In the genomic region with DNA sequence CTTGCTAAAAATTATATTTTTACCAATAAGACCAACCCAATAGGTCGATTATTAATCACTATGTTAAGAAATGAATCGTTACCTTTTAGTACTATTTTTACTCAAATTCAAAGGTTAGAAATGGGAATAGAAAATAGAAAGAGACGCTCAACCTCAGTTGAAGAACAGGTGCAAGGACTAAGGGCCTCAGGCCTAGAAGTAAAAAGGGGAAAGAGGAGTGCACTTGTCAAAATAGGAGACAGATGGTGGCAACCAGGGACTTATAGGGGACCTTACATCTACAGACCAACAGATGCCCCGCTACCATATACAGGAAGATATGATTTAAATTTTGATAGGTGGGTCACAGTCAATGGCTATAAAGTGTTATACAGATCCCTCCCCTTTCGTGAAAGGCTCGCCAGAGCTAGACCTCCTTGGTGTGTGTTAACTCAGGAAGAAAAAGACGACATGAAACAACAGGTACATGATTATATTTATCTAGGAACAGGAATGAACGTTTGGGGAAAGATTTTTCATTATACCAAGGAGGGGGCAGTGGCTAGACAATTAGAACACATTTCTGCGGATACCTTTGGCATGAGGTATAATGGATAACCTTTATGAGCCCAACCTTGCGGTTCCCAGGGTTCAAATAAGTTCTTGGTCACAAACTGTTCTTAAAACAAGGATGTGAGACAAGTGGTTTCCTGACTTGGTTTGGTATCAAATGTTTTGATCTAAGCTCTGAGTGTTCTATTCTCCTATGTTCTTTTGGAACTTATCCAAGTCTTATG, we compare ENCODE assay signal across 7 mouse cellular contexts. TPM values are rescaled to one million over a fixed set of nuclear protein-coding genes. Genes with fewer than 3 reads are reported as not detected.
DNase-seq lines count a peak whose midpoint lies in the region; ATAC-seq and TF ChIP-seq lines count a peak whose summit lies in the region.
"Not testable (repeated sequence)": the region's sequence is repeated elsewhere in the genome, so short reads cannot be mapped to it uniquely, and the experiment has no call there.

No protein-coding gene starts in this region.

- not testable (repeated sequence) for TF ChIP-seq POLR2A in bone marrow macrophage, adult 2 months (IDR thresholded peaks at IDR 0.05; ENCODE audit: borderline replicate concordance, low read depth, low read length)

- DNase-seq in CD4-positive helper T cell, adult 2 months (ENCODE audit: low read depth, low spot score): peak; percentile 43
- DNase-seq in G1E (ENCODE audit: low spot score): not testable (repeated sequence)

- not testable (repeated sequence) for TF ChIP-seq CTCF in G1E (IDR thresholded peaks at IDR 0.05; ENCODE audit: low read depth, low read length); bone marrow macrophage, adult 2 months (IDR thresholded peaks at IDR 0.05; ENCODE audit: low read depth, low read length)

- peaks cover 43% of the 10 kb centered on the region for H3K36me3 ChIP-seq in G1E (replicated peaks)
- not testable (repeated sequence) for H3K36me3 ChIP-seq in macrophage (ENCODE audit: inconsistent target)

- H3K4me3 ChIP-seq in G1E (ENCODE audit: low read depth, low read length); bone marrow macrophage, adult 2 months (ENCODE audit: insufficient read depth, low read length); macrophage (ENCODE audit: inconsistent target): not testable (repeated sequence)

- not testable (repeated sequence) for H3K27me3 ChIP-seq in G1E (ENCODE audit: insufficient read depth, low read length)

- peak overlapping the region; percentile 30 for H3K27ac ChIP-seq in bone marrow macrophage, adult 2 months (ENCODE audit: insufficient read depth, low read depth, low read length)
- H3K27ac ChIP-seq in macrophage: peak overlapping the region; percentile 33

- H3K4me1 ChIP-seq in G1E (ENCODE audit: insufficient read depth, low read depth, low read length): peaks cover 36% of the 10 kb centered on the region
- peaks cover 19% of the 10 kb centered on the region for H3K4me1 ChIP-seq in bone marrow macrophage, adult 2 months (ENCODE audit: control insufficient read depth, insufficient read depth, low read length)

- ATAC-seq in G1E (ENCODE audit: extremely low read depth, insufficient number of reproducible peaks, low FRiP score, poor library complexity, severe bottlenecking): peak; percentile 24; the same call in 1 of the 2 replicates
- ATAC-seq in granulocyte monocyte progenitor cell, adult 5-6 weeks (replicated peaks; ENCODE audit: poor library complexity, severe bottlenecking): peak; percentile 45; the same call in 1 of the 2 replicates
- ATAC-seq in hematopoietic stem cell, adult 5-6 weeks (replicated peaks in 1 of 2; ENCODE audit: insufficient read depth in 1 of 2, low FRiP score in 2 of 2, low TSS enrichment in 1 of 2, low read depth in 1 of 2, poor library complexity in 2 of 2, severe bottlenecking in 2 of 2): peak; percentile 35 to 65; a peak in 3 of 4 replicates
- ATAC-seq in megakaryocyte progenitor cell, adult 5-6 weeks (replicated peaks; ENCODE audit: poor library complexity): peak; percentile 33; the same call in 1 of the 2 replicates

- peaks cover 77% of the 10 kb centered on the region for H3K79me2 ChIP-seq in macrophage (ENCODE audit: inconsistent target)

- peaks cover 29% of the 10 kb centered on the region for H3K9me3 ChIP-seq in G1E (replicated peaks)

- 17% methylated on average over 3 of the region's 10 CpGs for WGBS in macrophage (ENCODE audit: missing documents)

RNA-seq across cellular contexts. Expression of a gene that starts 26.3 kb away (rescaled TPM):
- total RNA-seq in G1E (2014; fragmentation: Nextera tagmentation) (148 and 158 TPM in 2 replicates), G1E (2017) (79.5 and 79.6 TPM in 2 replicates)
- polyA plus RNA-seq in G1E (2012) (480 and 501 TPM in 2 replicates), macrophage (2018) (34.5 to 36.9 TPM (median 35.4 TPM) in 3 replicates)
- polyA plus RNA-seq in bone marrow macrophage, adult 2 months (2012; ENCODE audit: insufficient read depth, insufficient read length, missing spikeins): 53.0 and 59.7 TPM in 2 replicates
- 73.0 and 78.4 TPM in 2 replicates for total RNA-seq in granulocyte monocyte progenitor cell, adult 5-6 weeks (2014; fragmentation: Nextera tagmentation)
- total RNA-seq in granulocyte monocyte progenitor cell, adult 5-6 weeks (2017): 22.0 and 28.4 TPM in 2 replicates
- total RNA-seq in hematopoietic stem cell, adult 5-6 weeks (2017): 57.8 and 70.1 TPM in 2 replicates
- 100 to 1,000 TPM in 16 of 26 experiments, 10 to 100 TPM in 10; 19.8 to 277 (median 119) TPM for total RNA-seq in macrophage (2018; cell fraction: chromatin; rRNA removed)
- total RNA-seq in macrophage (2018; cell fraction: cytosol; rRNA removed): 10 to 100 TPM; 44.6 to 93.4 (median 63.3) TPM
- total RNA-seq in macrophage (2018; cell fraction: nucleus; rRNA removed): 100 to 1,000 TPM in 9 of 26 experiments, 10 to 100 TPM in 17; 29.9 to 258 (median 87.1) TPM
- total RNA-seq in megakaryocyte progenitor cell, adult 5-6 weeks (2015): 42.3 and 51.4 TPM in 2 replicates
- 24.4 and 25.7 TPM in 2 replicates for total RNA-seq in megakaryocyte progenitor cell, adult 5-6 weeks (2017)

RNA-seq across cellular contexts. Expression of a gene that starts 39.8 kb away (rescaled TPM):
- total RNA-seq in G1E (2014; fragmentation: Nextera tagmentation) (13.0 and 18.7 TPM in 2 replicates), G1E (2017) (18.2 and 19.5 TPM in 2 replicates)
- polyA plus RNA-seq in G1E (2012) (25.9 and 27.2 TPM in 2 replicates), macrophage (2018) (89.8 to 107 TPM (median 90.1 TPM) in 3 replicates)
- polyA plus RNA-seq in bone marrow macrophage, adult 2 months (2012; ENCODE audit: insufficient read depth, insufficient read length, missing spikeins): 41.5 and 58.1 TPM in 2 replicates
- total RNA-seq in granulocyte monocyte progenitor cell, adult 5-6 weeks (2014; fragmentation: Nextera tagmentation): 21.1 and 34.2 TPM in 2 replicates
- total RNA-seq in granulocyte monocyte progenitor cell, adult 5-6 weeks (2017): 15.6 and 16.3 TPM in 2 replicates
- 17.7 and 43.5 TPM in 2 replicates for total RNA-seq in hematopoietic stem cell, adult 5-6 weeks (2017)
- 100 to 1,000 TPM in 20 of 26 experiments, 10 to 100 TPM in 6; 40.3 to 320 (median 186) TPM for total RNA-seq in macrophage (2018; cell fraction: chromatin; rRNA removed)
- total RNA-seq in macrophage (2018; cell fraction: cytosol; rRNA removed): 100 to 1,000 TPM in 14 of 26 experiments, 10 to 100 TPM in 12; 40.9 to 189 (median 109) TPM
- 100 to 1,000 TPM in 20 of 26 experiments, 10 to 100 TPM in 6; 47.0 to 265 (median 151) TPM for total RNA-seq in macrophage (2018; cell fraction: nucleus; rRNA removed)
- total RNA-seq in megakaryocyte progenitor cell, adult 5-6 weeks (2015): 11.5 and 11.7 TPM in 2 replicates
- 16.5 and 25.2 TPM in 2 replicates for total RNA-seq in megakaryocyte progenitor cell, adult 5-6 weeks (2017)
